Mouse (Mus musculus): ENCODE measurements around the gene Hoxa6. TPM values are rescaled to one million over a fixed set of nuclear protein-coding genes. Genes with fewer than 3 reads are reported as not detected.

Hoxa6 gene
- polyA plus RNA-seq, 1 experiment = not detected

- Histone ChIP-seq H3K4me3 (ENCODE audit: extremely low read depth, insufficient read depth, insufficient read length) (no peak overlapping the region), H3K4me1 (ENCODE audit: control insufficient read depth, insufficient read depth, insufficient read length) (peaks cover 7% of the 10 kb centered on the region), H3K27me3 (ENCODE audit: control insufficient read depth, insufficient read depth, low read length) (peaks cover 57% of the 10 kb centered on the region), H3K27ac (ENCODE audit: insufficient read depth, low read length) (no peak overlapping the region), H3K36me3 (ENCODE audit: control insufficient read depth, insufficient read depth, low read length) (no peaks in the 10 kb centered on the region)
- 35% methylated on average over 13 of the region's 13 CpGs for WGBS
- no peak for DNase-seq (ENCODE audit: low read depth in 1 of 2, low spot score in 2 of 2)
- no peak for TF ChIP-seq POLR2A (IDR thresholded peaks at IDR 0.05; ENCODE audit: low read depth, low read length)
- TF ChIP-seq CTCF (IDR thresholded peaks at IDR 0.05; ENCODE audit: extremely low read depth, insufficient read depth, insufficient read length, insufficient replicate concordance) = no peak
These were observed 14.2 kb upstream of the Hoxa6 start for GRCm38 (mm10) chr6:52222729-52223128.

GRCm38 (mm10) chr6:52221993-52222685 lies 13.6 kb upstream of the Hoxa6 start:
- Histone ChIP-seq H3K36me3 (ENCODE audit: control insufficient read depth, insufficient read depth, low read length) (no peaks in the 10 kb centered on the region), H3K4me1 (ENCODE audit: control insufficient read depth, insufficient read depth, insufficient read length) (peaks cover 12% of the 10 kb centered on the region), H3K27ac (ENCODE audit: insufficient read depth, low read length) (no peak overlapping the region), H3K4me3 (ENCODE audit: extremely low read depth, insufficient read depth, insufficient read length) (no peak overlapping the region), H3K27me3 (ENCODE audit: control insufficient read depth, insufficient read depth, low read length) (peaks cover 62% of the 10 kb centered on the region)
- WGBS = 14% methylated on average over 21 of the region's 21 CpGs
- TF ChIP-seq POLR2A (IDR thresholded peaks at IDR 0.05; ENCODE audit: low read depth, low read length) = no peak
- TF ChIP-seq CTCF (IDR thresholded peaks at IDR 0.05; ENCODE audit: extremely low read depth, insufficient read depth, insufficient read length, insufficient replicate concordance) = no peak
- no peak for DNase-seq (ENCODE audit: low read depth in 1 of 2, low spot score in 2 of 2)

GRCm38 (mm10) chr6:52221337-52221992 lies 12.9 kb upstream of the Hoxa6 start, which contains the start of gene Hoxa7:
Gene Hoxa7 (minus strand): TSS chr6:52221854.
- DNase-seq (ENCODE audit: low read depth in 1 of 2, low spot score in 2 of 2) = peak in 1 of 2 experiments; percentile 60
- Histone ChIP-seq H3K4me1 (ENCODE audit: control insufficient read depth, insufficient read depth, insufficient read length) (peaks cover 16% of the 10 kb centered on the region), H3K27ac (ENCODE audit: insufficient read depth, low read length) (no peak within 1 kb of the TSS), H3K27me3 (ENCODE audit: control insufficient read depth, insufficient read depth, low read length) (peaks cover 60% of the 10 kb centered on the region), H3K4me3 (ENCODE audit: extremely low read depth, insufficient read depth, insufficient read length) (peak within 1 kb of the TSS; percentile 73), H3K36me3 (ENCODE audit: control insufficient read depth, insufficient read depth, low read length) (no peaks in the 10 kb centered on the region)
- WGBS = 1% methylated on average over 46 of the region's 46 CpGs
- TF ChIP-seq POLR2A (IDR thresholded peaks at IDR 0.05; ENCODE audit: low read depth, low read length) (no peak), CTCF (IDR thresholded peaks at IDR 0.05; ENCODE audit: extremely low read depth, insufficient read depth, insufficient read length, insufficient replicate concordance) (peak; percentile 94)

GRCm38 (mm10) chr6:52220865-52221310 lies 12.4 kb upstream of the Hoxa6 start:
- WGBS = 9% methylated on average over 12 of the region's 12 CpGs
- Histone ChIP-seq H3K36me3 (ENCODE audit: control insufficient read depth, insufficient read depth, low read length) (no peaks in the 10 kb centered on the region), H3K27ac (ENCODE audit: insufficient read depth, low read length) (no peak overlapping the region), H3K4me1 (ENCODE audit: control insufficient read depth, insufficient read depth, insufficient read length) (peaks cover 15% of the 10 kb centered on the region), H3K4me3 (ENCODE audit: extremely low read depth, insufficient read depth, insufficient read length) (0 out of 2 replicates have a peak overlapping the region, but pooled peaks have one; percentile 73), H3K27me3 (ENCODE audit: control insufficient read depth, insufficient read depth, low read length) (peaks cover 62% of the 10 kb centered on the region)
- no peak for DNase-seq (ENCODE audit: low read depth in 1 of 2, low spot score in 2 of 2)
- TF ChIP-seq CTCF (IDR thresholded peaks at IDR 0.05; ENCODE audit: extremely low read depth, insufficient read depth, insufficient read length, insufficient replicate concordance) = no peak
- TF ChIP-seq POLR2A (IDR thresholded peaks at IDR 0.05; ENCODE audit: low read depth, low read length) = no peak

- peaks cover 12% of the 10 kb centered on the region for H3K4me1 ChIP-seq (ENCODE audit: control insufficient read depth, insufficient read depth, insufficient read length)
- no peaks in the 10 kb centered on the region for H3K36me3 ChIP-seq (ENCODE audit: control insufficient read depth, insufficient read depth, low read length)
- TF ChIP-seq CTCF (IDR thresholded peaks at IDR 0.05; ENCODE audit: extremely low read depth, insufficient read depth, insufficient read length, insufficient replicate concordance) (no peak), POLR2A (IDR thresholded peaks at IDR 0.05; ENCODE audit: low read depth, low read length) (no peak)
- H3K4me3 ChIP-seq (ENCODE audit: extremely low read depth, insufficient read depth, insufficient read length) = no peak overlapping the region
- no peak for DNase-seq (ENCODE audit: low read depth in 1 of 2, low spot score in 2 of 2)
- no peak overlapping the region for H3K27ac ChIP-seq (ENCODE audit: insufficient read depth, low read length)
- peaks cover 58% of the 10 kb centered on the region for H3K27me3 ChIP-seq (ENCODE audit: control insufficient read depth, insufficient read depth, low read length)
- 29% methylated on average over 32 of the region's 32 CpGs for WGBS
These were observed 11.7 kb upstream of the Hoxa6 start for GRCm38 (mm10) chr6:52220003-52220864.

- no peak overlapping the region for H3K4me3 ChIP-seq (ENCODE audit: extremely low read depth, insufficient read depth, insufficient read length)
- no peak for TF ChIP-seq POLR2A (IDR thresholded peaks at IDR 0.05; ENCODE audit: low read depth, low read length)
- TF ChIP-seq CTCF (IDR thresholded peaks at IDR 0.05; ENCODE audit: extremely low read depth, insufficient read depth, insufficient read length, insufficient replicate concordance) = no peak
- H3K27ac ChIP-seq (ENCODE audit: insufficient read depth, low read length) = no peak overlapping the region
- peaks cover 12% of the 10 kb centered on the region for H3K4me1 ChIP-seq (ENCODE audit: control insufficient read depth, insufficient read depth, insufficient read length)
- peaks cover 54% of the 10 kb centered on the region for H3K27me3 ChIP-seq (ENCODE audit: control insufficient read depth, insufficient read depth, low read length)
- no peak for DNase-seq (ENCODE audit: low read depth in 1 of 2, low spot score in 2 of 2)
- H3K36me3 ChIP-seq (ENCODE audit: control insufficient read depth, insufficient read depth, low read length) = no peaks in the 10 kb centered on the region
- WGBS = 65% methylated on average over 9 of the region's 9 CpGs
These were observed 10.9 kb upstream of the Hoxa6 start for GRCm38 (mm10) chr6:52219234-52219942.

Measured in spleen, adult 2 months (tissue).